Mouse (Mus musculus) stomach, embryonic 14.5 days (tissue): ENCODE results near the gene Hibadh. TPM values are rescaled to one million over a fixed set of nuclear protein-coding genes. Genes with fewer than 3 reads are reported as not detected.

Experiments
- ATAC-seq: fragments of 200-750 bp; cut with Nextera tagmentation; 2 replicates; pipeline ENCODE4 v1.8.0; 2017; ENCODE audit warnings: low read depth, moderate TSS enrichment; ENCODE audit not compliant: insufficient number of reproducible peaks, insufficient read depth, low FRiP score
- H3K27ac ChIP-seq: fragments of 300-500 bp; sonication (generic); 2 replicates; pipeline ENCODE4 v1.5.1; 2014; ENCODE audit warnings: mild to moderate bottlenecking, low read length, moderate library complexity, mixed read lengths
- H3K27me3 ChIP-seq: fragments of 300-500 bp; sonication (generic); 2 replicates; pipeline ENCODE4 v1.6.1; 2014; ENCODE audit warnings: low read length, control low read depth, mixed read lengths; ENCODE audit not compliant: control insufficient read depth, insufficient read depth
- H3K36me3 ChIP-seq: fragments of 300-500 bp; sonication (generic); 2 replicates; pipeline ENCODE4 v1.6.1; 2014; ENCODE audit warnings: mild to moderate bottlenecking, control low read depth, low read length, moderate library complexity, mixed read lengths; ENCODE audit not compliant: control insufficient read depth, insufficient read depth
- H3K4me1 ChIP-seq: fragments of 300-500 bp; sonication (generic); 2 replicates; pipeline ENCODE4 v1.6.1; 2014; ENCODE audit warnings: low read length, control low read depth, mixed read lengths; ENCODE audit not compliant: control insufficient read depth, insufficient read depth
- H3K4me2 ChIP-seq: fragments of 300-500 bp; sonication (generic); replicated peaks from 2 replicates; pipeline ENCODE4 v1.6.1; 2014; ENCODE audit warnings: low read depth, low read length, control low read depth
- H3K4me3 ChIP-seq: fragments of 300-500 bp; sonication (generic); 2 replicates; pipeline ENCODE4 v1.5.1; 2014; ENCODE audit warnings: low read depth, low read length, control low read depth
- H3K9ac ChIP-seq: fragments of 300-500 bp; sonication (generic); replicated peaks from 2 replicates; pipeline ENCODE4 v1.6.1; 2014; ENCODE audit warnings: low read depth, mild to moderate bottlenecking, control low read depth, low read length, moderate library complexity, mixed read lengths
- H3K9me3 ChIP-seq: fragments of 300-500 bp; sonication (generic); 2 replicates; pipeline ENCODE4 v1.6.1; 2016; ENCODE audit warnings: low read depth, low read length, control low read depth; ENCODE audit not compliant: control insufficient read depth
- WGBS: fragments of 180-500 bp; shearing (Covaris S2); extraction: QIAGEN DNeasy Blood & Tissue Kit; methylation state at CpG from one replicate; pipeline ENCODE4 v1.1.7; 2014; 5-methylcytosine and 5-hydroxymethylcytosine counted together
- polyA plus RNA-seq: library from polyadenylated mRNA; unstranded; fragments of >200 nt; fragmentation: Nextera tagmentation; extraction: Ambion mirVana; gene quantifications from 2 replicates; pipeline ENCODE4 v1.2.1, GENCODE M21; 2014

Hibadh gene
- polyA plus RNA-seq, 1 experiment from 2014 or later = 61.8 TPM

GRCm38 (mm10) chr6:52539911-52540310, 100.3 kb downstream of the Hibadh start:
- H3K4me1 ChIP-seq = no peaks in the 10 kb centered on the region
- 0 out of 2 replicates have a peak, but pooled peaks cover 5% of the 10 kb centered on the region for H3K9me3 ChIP-seq
- H3K9ac ChIP-seq = no peak overlapping the region
- no peak overlapping the region for H3K4me2 ChIP-seq
- no peaks in the 10 kb centered on the region for H3K27me3 ChIP-seq
- no peak for ATAC-seq
- H3K4me3 ChIP-seq = no peak overlapping the region
- H3K36me3 ChIP-seq = no peaks in the 10 kb centered on the region
- WGBS = 35% methylated on average over 2 of the region's 2 CpGs
- no peak overlapping the region for H3K27ac ChIP-seq

GRCm38 (mm10) chr6:52535072-52535704, 105.0 kb downstream of the Hibadh start:
- H3K4me1 ChIP-seq = no peaks in the 10 kb centered on the region
- H3K27ac ChIP-seq = no peak overlapping the region
- no peak for ATAC-seq
- H3K27me3 ChIP-seq = no peaks in the 10 kb centered on the region
- no peak overlapping the region for H3K4me3 ChIP-seq
- no peak overlapping the region for H3K9ac ChIP-seq
- H3K9me3 ChIP-seq = 0 out of 2 replicates have a peak, but pooled peaks cover 5% of the 10 kb centered on the region
- H3K36me3 ChIP-seq = no peaks in the 10 kb centered on the region
- H3K4me2 ChIP-seq = no peak overlapping the region
- WGBS = 77% methylated on average over 11 of the region's 11 CpGs

- H3K27ac ChIP-seq = no peak overlapping the region
- no peaks in the 10 kb centered on the region for H3K4me1 ChIP-seq
- H3K4me2 ChIP-seq = no peak overlapping the region
- no peak for ATAC-seq
- 73% methylated on average over 8 of the region's 8 CpGs for WGBS
- no peak overlapping the region for H3K9ac ChIP-seq
- H3K4me3 ChIP-seq = no peak overlapping the region
- no peaks in the 10 kb centered on the region for H3K27me3 ChIP-seq
- H3K36me3 ChIP-seq = no peaks in the 10 kb centered on the region
- H3K9me3 ChIP-seq = 0 out of 2 replicates have a peak, but pooled peaks cover 1% of the 10 kb centered on the region
These were observed 108.1 kb downstream of the Hibadh start for GRCm38 (mm10) chr6:52532144-52532492.

- Histone ChIP-seq H3K4me2 (no peak overlapping the region), H3K27ac (no peak overlapping the region), H3K9ac (no peak overlapping the region), H3K4me3 (no peak overlapping the region), H3K27me3 (no peaks in the 10 kb centered on the region), H3K4me1 (no peaks in the 10 kb centered on the region), H3K9me3 (no peaks in the 10 kb centered on the region), H3K36me3 (no peaks in the 10 kb centered on the region)
- ATAC-seq = no peak
- WGBS = 76% methylated on average over 19 of the region's 19 CpGs
These were observed 108.6 kb downstream of the Hibadh start for GRCm38 (mm10) chr6:52531366-52532143.

GRCm38 (mm10) chr6:52530861-52531260, 109.3 kb downstream of the Hibadh start:
- H3K4me2 ChIP-seq = no peak overlapping the region
- WGBS = 84% methylated on average over 10 of the region's 10 CpGs
- ATAC-seq = no peak
- no peaks in the 10 kb centered on the region for H3K36me3 ChIP-seq
- H3K4me3 ChIP-seq = no peak overlapping the region
- H3K9me3 ChIP-seq = no peaks in the 10 kb centered on the region
- no peaks in the 10 kb centered on the region for H3K27me3 ChIP-seq
- H3K4me1 ChIP-seq = no peaks in the 10 kb centered on the region
- no peak overlapping the region for H3K9ac ChIP-seq
- no peak overlapping the region for H3K27ac ChIP-seq

GRCm38 (mm10) chr6:52524226-52524625, 116.0 kb downstream of the Hibadh start:
- 69% methylated on average over 2 of the region's 2 CpGs for WGBS
- H3K27me3 ChIP-seq = no peaks in the 10 kb centered on the region
- no peak overlapping the region for H3K4me3 ChIP-seq
- H3K36me3 ChIP-seq = no peaks in the 10 kb centered on the region
- no peak overlapping the region for H3K4me2 ChIP-seq
- no peak overlapping the region for H3K27ac ChIP-seq
- no peak for ATAC-seq
- no peak overlapping the region for H3K9ac ChIP-seq
- H3K4me1 ChIP-seq = no peaks in the 10 kb centered on the region
- no peaks in the 10 kb centered on the region for H3K9me3 ChIP-seq

- no peak overlapping the region for H3K4me3 ChIP-seq
- no peaks in the 10 kb centered on the region for H3K36me3 ChIP-seq
- ATAC-seq = no peak
- no peak overlapping the region for H3K9ac ChIP-seq
- no peaks in the 10 kb centered on the region for H3K9me3 ChIP-seq
- WGBS = 67% methylated on average over 10 of the region's 10 CpGs
- no peak overlapping the region for H3K27ac ChIP-seq
- H3K4me2 ChIP-seq = no peak overlapping the region
- no peaks in the 10 kb centered on the region for H3K4me1 ChIP-seq
- H3K27me3 ChIP-seq = no peaks in the 10 kb centered on the region
These were observed 121.5 kb downstream of the Hibadh start for GRCm38 (mm10) chr6:52518704-52519103.

GRCm38 (mm10) chr6:52517272-52517671, 122.9 kb downstream of the Hibadh start:
- Histone ChIP-seq H3K4me2 (no peak overlapping the region), H3K36me3 (no peaks in the 10 kb centered on the region), H3K27me3 (no peaks in the 10 kb centered on the region), H3K9ac (no peak overlapping the region), H3K27ac (no peak overlapping the region), H3K9me3 (no peaks in the 10 kb centered on the region), H3K4me3 (no peak overlapping the region), H3K4me1 (no peaks in the 10 kb centered on the region)
- no peak for ATAC-seq
- WGBS = 83% methylated on average over 5 of the region's 5 CpGs
